Mouse (Mus musculus) neural tube, embryonic 12.5 days (tissue): ENCODE results near the gene Lrrc4c. TPM values are rescaled to one million over a fixed set of nuclear protein-coding genes. Genes with fewer than 3 reads are reported as not detected.
A peak's percentile ranks its signal among the peaks of the same experiment; 100 is the strongest.

ENCODE experiments used
- ATAC-seq: fragments of 200-750 bp; cut with Nextera tagmentation; 2 replicates; pipeline ENCODE4 v1.8.0; 2017; ENCODE audit warnings: low read depth, mild to moderate bottlenecking, moderate TSS enrichment, moderate library complexity; ENCODE audit not compliant: low FRiP score
- H3K27ac ChIP-seq: fragments of 300-500 bp; sonication (generic); 2 replicates; pipeline ENCODE4 v1.5.1; 2016
- H3K27me3 ChIP-seq: fragments of 300-500 bp; sonication (generic); replicated peaks from 2 replicates; pipeline ENCODE4 v1.6.1; 2016; ENCODE audit warnings: mild to moderate bottlenecking
- H3K36me3 ChIP-seq: fragments of 300-500 bp; sonication (generic); 2 replicates; pipeline ENCODE4 v1.6.1; 2016; ENCODE audit warnings: mild to moderate bottlenecking
- H3K4me1 ChIP-seq: fragments of 300-500 bp; sonication (generic); 2 replicates; pipeline ENCODE4 v1.6.1; 2016
- H3K4me2 ChIP-seq: fragments of 300-500 bp; sonication (generic); replicated peaks from 2 replicates; pipeline ENCODE4 v1.6.1; 2016; ENCODE audit warnings: mild to moderate bottlenecking
- H3K4me3 ChIP-seq: fragments of 300-500 bp; sonication (generic); 2 replicates; pipeline ENCODE4 v1.5.1; 2016
- H3K9ac ChIP-seq: fragments of 300-500 bp; sonication (generic); 2 replicates; pipeline ENCODE4 v1.6.1; 2016; ENCODE audit warnings: mild to moderate bottlenecking
- H3K9me3 ChIP-seq: fragments of 300-500 bp; sonication (generic); 2 replicates; pipeline ENCODE4 v1.6.1; 2016; ENCODE audit warnings: mild to moderate bottlenecking
- WGBS: fragments of 180-500 bp; shearing (Covaris S2); methylation state at CpG from one replicate; pipeline ENCODE4 v1.1.7; 2016; 5-methylcytosine and 5-hydroxymethylcytosine counted together
- polyA plus RNA-seq: library from polyadenylated mRNA; unstranded; fragments of >200 nt; fragmentation: Nextera tagmentation; extraction: Ambion mirVana; gene quantifications from 2 replicates; pipeline ENCODE4 v1.2.1, GENCODE M21; 2016

Lrrc4c gene
- polyA plus RNA-seq, 1 experiment from 2014 or later, result 14.1 TPM

DNA sequence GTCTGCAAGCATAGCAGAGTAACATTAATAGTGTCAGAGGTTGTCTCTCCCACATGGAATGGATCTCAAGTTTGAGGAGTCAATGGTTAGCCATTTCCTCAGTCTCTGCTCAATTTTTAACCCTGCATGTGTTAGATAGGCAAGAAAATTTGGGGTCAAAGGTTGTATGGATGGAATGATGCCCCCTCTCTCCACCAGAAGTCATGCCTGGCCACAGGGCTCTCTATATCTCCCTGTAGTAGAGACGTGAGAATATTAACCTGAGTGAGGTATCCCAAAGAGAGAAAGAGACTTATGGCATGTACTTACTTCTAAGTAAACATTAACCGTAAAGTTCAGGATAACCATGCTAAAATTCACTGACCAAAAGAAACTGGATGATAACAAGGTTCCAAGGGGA, 1043.3 kb downstream of the Lrrc4c start:
- ATAC-seq, result no peak
- Histone ChIP-seq H3K4me1 (no peaks in the 10 kb centered on the region), H3K27ac (no peak overlapping the region), H3K36me3 (no peaks in the 10 kb centered on the region), H3K4me3 (no peak overlapping the region), H3K4me2 (no peak overlapping the region), H3K9ac (no peak overlapping the region), H3K27me3 (no peaks in the 10 kb centered on the region), H3K9me3 (no peaks in the 10 kb centered on the region)
- WGBS, result 98% methylated on average over 2 of the region's 2 CpGs

DNA sequence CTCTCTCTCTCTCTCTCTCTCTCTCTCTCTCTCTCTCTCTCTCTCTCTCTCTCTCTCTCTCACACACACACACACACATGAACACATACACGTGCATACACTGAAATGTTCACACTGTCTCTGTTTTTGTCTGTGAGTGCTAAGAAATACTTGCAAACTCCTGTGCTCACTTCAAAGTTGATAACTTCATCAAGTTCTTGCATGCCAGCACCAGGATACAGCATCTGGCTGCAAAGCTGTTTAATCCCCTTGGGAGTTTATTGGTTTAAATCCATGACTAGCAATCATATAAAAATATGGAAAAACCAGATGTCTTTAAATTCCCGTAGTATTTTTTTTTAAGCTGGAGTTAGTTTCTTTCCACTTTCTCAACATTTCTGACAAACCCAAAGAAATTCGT, 1052.0 kb downstream of the Lrrc4c start:
- ATAC-seq, result no peak
- H3K9me3 ChIP-seq, result no peaks in the 10 kb centered on the region
- H3K27me3 ChIP-seq, result no peaks in the 10 kb centered on the region
- 79% methylated on average over 3 of the region's 3 CpGs for WGBS
- no peak overlapping the region for H3K4me3 ChIP-seq
- no peaks in the 10 kb centered on the region for H3K36me3 ChIP-seq
- H3K4me2 ChIP-seq, result no peak overlapping the region
- H3K9ac ChIP-seq, result no peak overlapping the region
- no peaks in the 10 kb centered on the region for H3K4me1 ChIP-seq
- no peak overlapping the region for H3K27ac ChIP-seq

DNA sequence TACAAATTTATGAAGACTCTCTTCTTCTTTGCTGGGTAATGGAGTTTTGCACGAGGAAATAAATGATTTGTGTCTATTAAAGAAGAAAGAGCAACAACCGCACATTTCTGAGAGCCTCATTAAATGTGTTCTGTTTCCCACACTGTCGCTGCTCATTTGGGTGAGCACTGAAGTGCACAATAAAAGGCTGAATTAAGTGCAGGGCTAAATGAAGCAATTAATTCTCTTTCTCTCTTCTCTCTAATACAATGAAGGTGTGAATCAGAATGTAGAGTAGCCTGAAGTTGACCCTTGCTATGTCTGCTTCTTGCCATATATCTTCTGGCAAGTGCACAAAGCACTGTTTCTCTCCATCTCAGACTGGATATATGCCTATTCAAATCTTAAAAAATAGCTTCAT, 1073.5 kb downstream of the Lrrc4c start:
- H3K27me3 ChIP-seq, result no peaks in the 10 kb centered on the region
- peak; percentile 78 for ATAC-seq
- H3K4me3 ChIP-seq, result no peak overlapping the region
- no peaks in the 10 kb centered on the region for H3K36me3 ChIP-seq
- H3K9me3 ChIP-seq, result no peaks in the 10 kb centered on the region
- H3K4me2 ChIP-seq, result no peak overlapping the region
- H3K27ac ChIP-seq, result no peak overlapping the region
- WGBS, result 42% methylated on average over 3 of the region's 3 CpGs
- no peaks in the 10 kb centered on the region for H3K4me1 ChIP-seq
- H3K9ac ChIP-seq, result no peak overlapping the region

DNA sequence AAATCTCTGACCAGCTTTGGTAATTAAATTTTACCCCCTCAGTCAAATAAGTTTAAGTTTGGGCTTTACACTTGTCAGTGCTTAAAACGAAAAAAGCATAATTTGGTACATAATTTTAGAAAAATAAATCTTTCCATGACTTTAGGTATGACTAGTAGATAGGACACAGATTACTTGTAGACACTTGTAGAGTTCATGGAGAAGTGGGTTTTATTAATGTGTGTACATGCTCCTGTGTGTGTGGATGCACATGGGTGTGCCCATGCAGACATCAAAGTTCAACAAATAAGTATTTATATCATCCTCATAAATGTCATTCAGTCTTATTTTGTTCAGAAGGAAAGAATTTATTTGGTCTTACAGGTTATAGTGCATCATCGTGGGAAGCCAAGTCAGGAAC, 1073.9 kb downstream of the Lrrc4c start:
- 0 out of 2 replicates have a peak, but pooled peaks have one; percentile 37 for ATAC-seq
- Histone ChIP-seq H3K9ac (no peak overlapping the region), H3K4me3 (no peak overlapping the region), H3K4me1 (no peaks in the 10 kb centered on the region), H3K27ac (no peak overlapping the region), H3K4me2 (no peak overlapping the region), H3K9me3 (no peaks in the 10 kb centered on the region), H3K36me3 (no peaks in the 10 kb centered on the region), H3K27me3 (no peaks in the 10 kb centered on the region)
- 58% methylated on average over 2 of the region's 2 CpGs for WGBS

DNA sequence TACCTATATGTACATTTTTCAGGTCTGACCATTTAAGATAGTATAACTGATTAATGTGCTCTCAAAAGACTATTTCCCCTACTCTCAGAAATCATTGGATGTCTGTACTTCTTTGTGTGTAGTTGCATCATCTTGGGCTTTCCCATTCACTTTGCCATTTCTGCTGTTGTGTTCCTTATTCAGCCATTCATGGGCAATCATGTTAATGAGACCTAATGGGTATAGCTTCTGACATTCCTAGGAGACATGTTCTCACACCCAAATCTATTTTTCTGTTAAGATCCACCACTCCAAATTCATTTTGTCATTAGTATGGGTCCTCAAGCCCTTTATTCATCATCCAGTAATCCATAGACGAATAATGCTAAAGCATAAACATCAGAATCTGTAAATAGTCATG, 1095.1 kb downstream of the Lrrc4c start:
- ATAC-seq, result no peak
- H3K9me3 ChIP-seq, result no peaks in the 10 kb centered on the region
- H3K27me3 ChIP-seq, result no peaks in the 10 kb centered on the region
- 82% methylated on average over 1 of the region's 1 CpGs for WGBS
- no peak overlapping the region for H3K4me2 ChIP-seq
- no peaks in the 10 kb centered on the region for H3K36me3 ChIP-seq
- no peaks in the 10 kb centered on the region for H3K4me1 ChIP-seq
- H3K27ac ChIP-seq, result no peak overlapping the region
- H3K4me3 ChIP-seq, result no peak overlapping the region
- H3K9ac ChIP-seq, result no peak overlapping the region

DNA sequence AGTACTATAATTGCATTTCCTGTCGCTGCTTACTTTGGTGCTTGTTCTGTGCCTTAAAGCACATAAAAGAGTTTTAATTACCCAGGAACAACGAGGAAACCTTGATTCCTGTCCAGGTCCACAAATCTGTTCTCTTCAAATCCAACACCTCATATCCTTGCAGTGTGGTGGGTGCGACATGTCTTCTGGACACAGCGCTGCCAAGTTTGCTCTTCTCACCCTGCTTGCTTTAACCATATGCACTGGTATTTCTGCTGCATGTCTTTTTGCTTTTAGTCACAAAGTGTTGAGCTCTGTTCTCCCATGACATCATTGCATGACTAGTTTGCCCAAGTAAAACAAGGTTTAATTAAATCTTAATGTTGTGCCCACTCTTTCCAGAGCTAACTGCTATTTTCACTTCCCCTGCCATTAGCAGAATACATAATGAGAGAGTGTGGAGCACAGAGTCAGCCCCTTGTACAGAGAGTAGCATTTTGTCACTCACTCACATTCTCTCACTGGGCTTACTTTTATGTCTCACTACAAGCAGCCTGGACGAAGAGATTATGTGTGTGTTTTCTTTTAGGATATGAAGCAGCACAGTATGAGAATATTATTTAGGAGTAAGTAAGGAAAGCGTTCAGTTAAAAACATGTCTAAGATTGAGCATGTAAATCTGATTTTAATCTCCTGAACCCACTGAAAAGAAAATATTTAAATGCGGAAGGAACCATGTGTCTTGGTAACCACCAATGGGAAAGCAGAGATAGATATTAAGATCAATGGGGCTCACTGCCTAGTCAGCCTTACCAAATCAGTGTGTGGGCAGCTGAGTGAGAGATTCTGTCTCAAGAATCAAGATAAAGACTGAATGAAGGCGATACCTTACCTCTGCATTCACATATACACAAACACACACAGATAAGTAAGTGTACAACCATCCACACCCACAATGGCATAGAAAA, 1096.7 kb downstream of the Lrrc4c start:
- Histone ChIP-seq H3K9me3 (no peaks in the 10 kb centered on the region), H3K36me3 (no peaks in the 10 kb centered on the region), H3K9ac (no peak overlapping the region), H3K4me2 (no peak overlapping the region), H3K27me3 (no peaks in the 10 kb centered on the region), H3K4me1 (no peaks in the 10 kb centered on the region), H3K4me3 (no peak overlapping the region), H3K27ac (no peak overlapping the region)
- 86% methylated on average over 8 of the region's 8 CpGs for WGBS
- ATAC-seq, result no peak

DNA sequence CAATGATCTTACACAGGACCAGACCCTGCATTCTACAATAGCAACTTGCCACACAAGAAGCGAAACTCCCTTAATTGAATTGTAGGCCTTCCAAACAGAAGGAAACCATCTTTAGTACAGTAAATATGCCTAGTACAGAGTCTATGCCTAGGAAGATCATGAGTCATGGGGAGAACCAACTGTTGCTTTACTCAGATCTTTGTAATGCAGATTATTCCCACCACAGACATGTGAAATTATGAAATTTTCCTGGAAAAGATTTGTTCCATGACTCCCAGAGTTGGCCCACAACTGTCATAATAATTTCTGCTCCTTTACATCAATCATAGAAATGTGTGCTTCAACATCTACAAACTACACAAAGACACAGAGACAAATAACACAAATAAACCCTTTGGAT, 1116.2 kb downstream of the Lrrc4c start:
- Histone ChIP-seq H3K27me3 (no peaks in the 10 kb centered on the region), H3K4me2 (no peak overlapping the region), H3K4me1 (no peaks in the 10 kb centered on the region), H3K27ac (no peak overlapping the region), H3K4me3 (no peak overlapping the region), H3K9me3 (no peaks in the 10 kb centered on the region), H3K36me3 (no peaks in the 10 kb centered on the region), H3K9ac (no peak overlapping the region)
- 94% methylated on average over 1 of the region's 1 CpGs for WGBS
- ATAC-seq, result no peak

DNA sequence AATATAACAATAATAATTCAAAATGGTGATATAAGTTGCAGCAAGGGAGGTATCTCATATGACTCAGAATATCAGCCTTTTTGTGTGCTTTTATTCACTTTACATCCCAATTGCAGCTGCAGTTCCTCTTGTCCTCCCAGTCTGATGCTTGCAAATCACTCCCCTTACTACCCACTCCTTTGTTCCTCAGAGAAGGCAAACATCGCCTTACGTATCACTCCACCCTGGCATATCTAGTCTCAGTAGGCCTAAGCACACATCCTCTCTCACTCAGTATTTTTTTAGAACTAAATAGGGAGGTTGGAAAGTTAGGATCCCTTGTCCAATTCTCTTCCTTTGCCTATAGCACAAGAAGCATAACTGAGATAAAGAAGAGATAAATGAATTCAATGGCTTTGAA, 1117.6 kb downstream of the Lrrc4c start:
- 57% methylated on average over 2 of the region's 2 CpGs for WGBS
- ATAC-seq, result no peak

DNA sequence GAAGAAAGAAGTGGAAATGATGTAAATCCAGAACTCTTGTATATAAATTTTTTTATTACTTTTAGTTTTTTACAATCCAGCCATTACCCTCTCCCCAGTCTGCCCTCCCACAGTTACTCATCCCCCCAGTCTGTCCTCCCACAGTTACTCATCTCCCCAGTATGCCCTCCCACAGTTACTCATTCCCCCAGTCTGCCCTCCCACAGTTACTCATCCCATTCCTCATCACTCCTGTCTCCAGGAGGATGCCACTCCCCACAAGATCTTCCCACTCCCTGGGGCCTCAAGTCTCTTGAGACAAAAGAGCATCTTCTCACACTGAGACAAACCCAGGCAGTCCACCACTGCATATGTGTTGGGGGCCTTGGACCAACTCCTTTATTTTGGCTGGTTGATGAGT, 1119.8 kb downstream of the Lrrc4c start:
- Histone ChIP-seq H3K27me3 (no peaks in the 10 kb centered on the region), H3K36me3 (no peaks in the 10 kb centered on the region), H3K27ac (no peak overlapping the region), H3K9ac (no peak overlapping the region), H3K9me3 (no peaks in the 10 kb centered on the region), H3K4me1 (no peaks in the 10 kb centered on the region), H3K4me3 (no peak overlapping the region), H3K4me2 (no peak overlapping the region)
- ATAC-seq, result no peak

More for the DNA sequence above, 1117.6 kb downstream of the Lrrc4c start:
- Histone ChIP-seq H3K27me3 (no peaks in the 10 kb centered on the region), H3K9me3 (no peaks in the 10 kb centered on the region), H3K4me3 (no peak overlapping the region), H3K27ac (no peak overlapping the region), H3K9ac (no peak overlapping the region), H3K4me1 (no peaks in the 10 kb centered on the region), H3K36me3 (no peaks in the 10 kb centered on the region), H3K4me2 (no peak overlapping the region)

DNA sequence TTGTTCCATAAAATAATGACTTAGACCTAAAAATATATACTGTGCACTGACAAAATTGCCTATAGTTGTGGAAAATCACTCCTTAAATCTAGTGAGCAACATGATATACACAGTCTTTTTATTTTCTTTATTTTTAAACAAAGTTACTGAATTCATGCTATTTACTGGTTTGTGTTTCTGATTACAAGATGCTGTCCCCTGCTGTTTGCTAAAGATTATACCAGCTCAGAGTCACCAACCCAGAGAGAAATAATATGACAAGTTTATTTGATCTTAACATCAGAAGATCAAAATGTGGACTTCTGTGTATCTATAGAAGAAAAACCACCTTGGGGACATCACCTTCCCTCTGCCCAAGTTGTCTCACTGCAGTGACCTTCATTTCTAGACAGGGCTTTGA, 1145.6 kb downstream of the Lrrc4c start:
- no peak overlapping the region for H3K27ac ChIP-seq
- no peaks in the 10 kb centered on the region for H3K36me3 ChIP-seq
- no peaks in the 10 kb centered on the region for H3K9me3 ChIP-seq
- H3K27me3 ChIP-seq, result no peaks in the 10 kb centered on the region
- ATAC-seq, result no peak
- peaks cover 4% of the 10 kb centered on the region; the same call in 1 of the 2 replicates for H3K4me1 ChIP-seq
- no peak overlapping the region for H3K4me2 ChIP-seq
- H3K9ac ChIP-seq, result no peak overlapping the region
- H3K4me3 ChIP-seq, result no peak overlapping the region

DNA sequence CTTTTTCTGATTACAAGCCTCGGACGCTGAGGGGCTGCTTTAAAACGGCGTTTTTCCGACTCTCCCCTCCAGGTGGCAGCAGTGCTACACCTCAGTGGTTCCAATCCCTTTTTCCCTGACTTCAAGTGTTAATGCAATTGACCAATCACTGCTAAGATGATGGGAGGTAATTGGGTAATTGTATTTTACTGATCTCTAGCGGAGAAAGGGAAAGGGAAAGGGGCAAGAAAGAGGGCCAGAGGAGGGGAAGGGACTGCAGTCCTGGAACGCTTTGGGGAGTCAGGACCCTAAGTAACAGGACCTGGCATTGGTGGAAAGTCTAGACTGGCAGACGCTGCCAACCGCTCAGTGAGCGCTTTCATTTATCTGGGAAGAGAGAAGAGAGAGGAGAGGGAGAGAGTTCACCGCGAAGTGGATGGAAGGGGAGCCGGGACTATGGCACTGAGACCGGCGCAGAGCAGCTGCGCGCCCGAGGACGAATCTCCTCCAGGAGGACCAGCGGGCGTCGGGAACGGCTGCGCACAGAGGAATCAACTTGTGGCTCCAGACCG, 1148.3 kb downstream of the Lrrc4c start:
- Histone ChIP-seq H3K4me3 (peak overlapping the region; percentile 50), H3K36me3 (no peaks in the 10 kb centered on the region), H3K9me3 (no peaks in the 10 kb centered on the region), H3K4me1 (peaks cover 5% of the 10 kb centered on the region; the same call in 1 of the 2 replicates), H3K27ac (peak overlapping the region; percentile 69), H3K9ac (peak overlapping the region; percentile 62), H3K27me3 (no peaks in the 10 kb centered on the region), H3K4me2 (peak overlapping the region; percentile 77)
- ATAC-seq, result peak; percentile 93
- under 1% methylated on average over 25 of the region's 25 CpGs for WGBS

DNA sequence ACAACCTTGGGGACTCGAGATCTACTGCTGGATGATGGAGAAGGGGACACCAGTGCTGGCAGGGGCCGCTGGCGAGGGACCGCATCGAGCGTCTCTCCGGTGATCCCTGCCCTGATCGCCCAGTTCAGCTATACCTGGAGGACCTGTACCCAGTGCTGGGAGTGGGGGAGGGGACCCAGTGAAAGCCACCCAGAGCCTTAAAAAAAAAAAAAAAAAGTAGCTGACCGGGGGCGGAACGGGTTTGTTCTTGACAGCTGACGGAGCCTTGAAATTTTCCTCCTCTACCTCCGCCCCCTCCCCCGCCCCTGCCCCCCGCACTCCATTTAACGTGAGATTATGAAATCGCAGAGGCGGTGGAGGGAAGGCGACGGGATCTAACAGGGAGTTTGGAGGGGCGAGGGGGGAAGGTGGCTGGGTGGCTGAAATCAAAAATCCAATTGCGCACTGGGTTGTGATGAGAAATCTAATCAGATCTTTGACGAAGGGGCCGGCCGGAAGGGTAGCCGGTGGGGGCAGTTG, 1149.1 kb downstream of the Lrrc4c start:
- H3K27ac ChIP-seq, result no peak overlapping the region
- no peaks in the 10 kb centered on the region for H3K36me3 ChIP-seq
- H3K9me3 ChIP-seq, result no peaks in the 10 kb centered on the region
- H3K4me1 ChIP-seq, result peaks cover 5% of the 10 kb centered on the region; the same call in 1 of the 2 replicates
- H3K27me3 ChIP-seq, result no peaks in the 10 kb centered on the region
- H3K4me2 ChIP-seq, result peak overlapping the region; percentile 77
- WGBS, result under 1% methylated on average over 26 of the region's 26 CpGs
- H3K9ac ChIP-seq, result peak overlapping the region; percentile 62
- ATAC-seq, result peak; percentile 83
- H3K4me3 ChIP-seq, result peak overlapping the region; percentile 50
